Comparison of ENCODE assay signal across 13 mouse cellular contexts in the genomic region with DNA sequence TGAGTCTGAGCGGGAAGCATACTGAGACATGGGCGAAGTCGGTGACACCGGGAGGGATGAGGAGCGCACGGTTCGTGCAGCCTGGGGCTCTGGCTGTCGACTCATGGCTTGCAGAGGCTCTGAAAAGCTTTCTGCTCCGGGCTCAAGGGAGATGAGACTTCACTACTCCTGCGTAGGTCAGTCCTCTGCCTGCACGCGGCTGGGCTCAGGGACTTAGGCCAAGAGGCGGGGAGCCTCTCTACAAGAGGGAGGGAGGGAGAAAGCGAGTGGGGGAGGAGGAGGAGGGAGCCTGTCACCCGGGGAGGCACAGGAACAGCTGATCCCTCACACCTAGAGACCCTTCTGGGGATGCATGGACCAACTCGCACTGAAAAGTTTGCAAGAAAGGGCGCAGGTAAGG. TPM values are rescaled to one million over a fixed set of nuclear protein-coding genes. Genes with fewer than 3 reads are reported as not detected.
DNase-seq lines count a peak whose midpoint lies in the region; ATAC-seq lines count a peak whose summit lies in the region.
"Had no signal": no experiment of that assay in that cellular context is flagged by ENCODE, and none has a peak within 500 bp of the region (broad histone marks: within the 10 kb centered on the region; RNA-seq: fewer than 3 reads in every experiment).

A gene (minus strand): TSS at position 164 of the 400 bp plus-strand sequence.

- H3K4me2 ChIP-seq in midbrain, embryonic 13.5 days (replicated peaks): peak within 1 kb of the TSS; percentile 21; the same call in 1 of the 2 replicates
- H3K4me2 ChIP-seq: kidney, embryonic 15.5 days had no signal

- peaks cover 21% of the 10 kb centered on the region for H3K27me3 ChIP-seq in midbrain, embryonic 13.5 days

- no peak for ATAC-seq in midbrain, embryonic 13.5 days

- no peaks in the 10 kb centered on the region for H3K9me3 ChIP-seq in midbrain, embryonic 13.5 days
- H3K9me3 ChIP-seq: kidney, embryonic 15.5 days had no signal

- WGBS in midbrain, embryonic 13.5 days: 10% methylated on average over 17 of the region's 17 CpGs

- 0 out of 2 replicates have a peak within 1 kb of the TSS, but pooled peaks have one; percentile 4 for H3K4me3 ChIP-seq in midbrain, embryonic 13.5 days (replicated peaks)
- H3K4me3 ChIP-seq: kidney, embryonic 15.5 days had no signal

- H3K27ac ChIP-seq in midbrain, embryonic 13.5 days: no peak within 1 kb of the TSS
- H3K27ac ChIP-seq: kidney, embryonic 15.5 days had no signal

- no peaks in the 10 kb centered on the region for H3K36me3 ChIP-seq in midbrain, embryonic 13.5 days
- H3K36me3 ChIP-seq: kidney, embryonic 15.5 days had no signal

- DNase-seq in heart, postnatal 4 days: peak; percentile 14
- DNase-seq in heart, adult 18-20 months: no peak
- DNase-seq in ZHBTc4 (ENCODE audit: low read depth, low spot score) (peak; percentile 16), liver (no peak)
- DNase-seq in gastrocnemius, adult 18-20 months (ENCODE audit: low spot score): peak; percentile 73
- no peak for DNase-seq in ovary, postnatal 10 days (ENCODE audit: low spot score)
- DNase-seq: cerebellum, adult 11 months; right cerebral cortex, postnatal 4 days had no signal

- H3K4me1 ChIP-seq in midbrain, embryonic 13.5 days (replicated peaks): peaks cover 5% of the 10 kb centered on the region; the same call in 1 of the 2 replicates

- no peak within 1 kb of the TSS for H3K9ac ChIP-seq in midbrain, embryonic 13.5 days (replicated peaks)
- H3K9ac ChIP-seq: kidney, embryonic 15.5 days had no signal

RNA-seq across cellular contexts. Expression of the gene that starts here (rescaled TPM):
- not detected for total RNA-seq in heart, postnatal 4 days (2021)
- total RNA-seq in heart, adult 18-20 months (2021): not detected
- 100 to 1,000 TPM; 132 to 140 TPM for total RNA-seq in gastrocnemius, adult 18-20 months (2021)
- not detected in 2 replicates for polyA plus RNA-seq in midbrain, embryonic 13.5 days (2015; fragmentation: Nextera tagmentation; extraction: Ambion mirVana)
- total RNA-seq: left cerebral cortex, postnatal 10 days had no signal
- polyA plus RNA-seq: gonadal fat pad, adult 2 months; kidney, embryonic 15.5 days; thymus, postnatal 0 days had no signal

Comparison
In these comparisons a context has a peak if more than half of its experiments do, and no peak if none do; other contexts are left out.
1. RNA of the gene that starts here (total RNA-seq): 132 to 140 TPM in gastrocnemius, adult 18-20 months; not detected in heart, postnatal 4 days and not detected in heart, adult 18-20 months; every median in the first group is over 100 times any median in the second.
2. Peak in DNase-seq in heart, postnatal 4 days; RNA of the gene not detected or under 1 TPM.
3. DNase-seq: peak in ZHBTc4 (single experiment) and gastrocnemius, adult 18-20 months (single experiment); none in heart, adult 18-20 months (0 of 2), liver (single experiment) and ovary, postnatal 10 days (single experiment).